Mouse (Mus musculus): ENCODE measurements around the gene Icam1.
"Not testable (repeated sequence)": the region's sequence is repeated elsewhere in the genome, so short reads cannot be mapped to it uniquely, and the experiment has no call there.

Gene Icam1

DNA sequence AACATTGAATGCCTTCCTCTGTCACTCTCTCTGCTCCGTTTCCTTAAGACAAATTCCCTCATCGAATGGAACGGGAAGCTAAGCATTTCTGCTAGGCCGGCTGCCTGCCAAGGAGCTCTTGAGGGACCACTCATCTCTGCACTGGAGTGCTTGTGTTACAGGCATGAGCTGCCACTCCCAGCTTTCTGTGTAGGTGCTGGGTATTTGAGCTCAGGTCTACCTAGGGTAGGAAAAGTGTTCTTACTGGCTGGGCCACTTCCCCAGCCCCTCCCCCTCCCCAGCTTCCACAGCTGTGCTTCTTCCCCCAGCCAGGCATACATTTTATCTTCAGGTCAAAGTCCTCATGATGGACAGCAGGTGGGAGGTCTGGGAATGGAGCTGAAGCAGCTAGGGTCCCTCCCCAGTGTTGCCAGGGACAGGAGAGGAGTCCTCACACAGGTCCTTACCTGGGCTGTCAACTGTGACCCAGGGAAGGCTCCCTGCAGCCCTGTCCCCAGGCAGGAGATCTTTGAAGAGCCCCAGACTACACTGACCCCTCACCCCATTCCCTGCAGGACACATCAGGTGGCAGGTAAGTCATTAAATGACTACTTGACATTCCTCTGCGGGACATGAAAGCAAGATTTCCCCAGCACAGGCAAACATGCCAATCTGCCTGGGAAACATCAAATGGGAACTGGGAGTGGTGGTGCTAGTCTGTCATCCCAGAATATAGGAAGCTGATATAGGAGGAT, 22.5 kb upstream of the Icam1 start:
- DNase-seq: no peak

DNA sequence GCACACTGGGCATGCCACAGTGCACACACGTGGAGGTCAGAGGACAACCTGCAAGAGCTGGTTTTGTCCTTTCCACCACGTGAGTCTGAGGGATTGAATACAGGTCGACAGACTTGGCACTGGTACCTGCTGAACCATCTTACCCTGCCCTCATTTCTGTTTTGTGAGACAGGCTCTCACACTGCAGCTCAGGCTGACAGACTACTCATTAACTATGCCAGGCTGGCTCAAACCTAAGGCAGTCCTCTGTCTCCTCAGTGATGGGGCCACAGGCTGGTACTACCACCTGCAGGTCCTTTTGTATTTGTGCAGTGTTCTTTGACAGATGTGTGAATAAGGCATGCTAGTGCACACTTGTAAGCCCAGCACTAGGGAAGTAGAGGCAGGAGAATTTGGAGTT, 20.7 kb upstream of the Icam1 start:
- DNase-seq: no peak

DNA sequence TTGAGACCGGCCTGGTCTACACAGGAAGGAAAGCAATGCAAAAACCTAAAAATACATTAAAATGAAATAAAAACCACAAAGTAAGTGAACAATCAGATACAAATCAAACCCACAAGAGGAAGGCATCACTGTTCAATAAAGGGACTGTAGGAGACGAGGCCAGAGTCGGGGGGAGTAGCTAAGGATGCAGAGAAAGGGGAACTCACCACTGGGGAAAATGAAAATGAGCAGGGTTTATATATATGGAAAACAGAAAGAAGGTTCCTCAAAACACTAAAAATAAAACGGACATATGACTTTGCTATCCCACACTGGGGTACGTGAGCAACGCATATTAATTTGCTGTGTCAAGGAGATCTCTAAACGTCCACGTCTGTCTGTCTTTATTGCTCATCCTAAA, 18.7 kb upstream of the Icam1 start:
- DNase-seq: no peak

DNA sequence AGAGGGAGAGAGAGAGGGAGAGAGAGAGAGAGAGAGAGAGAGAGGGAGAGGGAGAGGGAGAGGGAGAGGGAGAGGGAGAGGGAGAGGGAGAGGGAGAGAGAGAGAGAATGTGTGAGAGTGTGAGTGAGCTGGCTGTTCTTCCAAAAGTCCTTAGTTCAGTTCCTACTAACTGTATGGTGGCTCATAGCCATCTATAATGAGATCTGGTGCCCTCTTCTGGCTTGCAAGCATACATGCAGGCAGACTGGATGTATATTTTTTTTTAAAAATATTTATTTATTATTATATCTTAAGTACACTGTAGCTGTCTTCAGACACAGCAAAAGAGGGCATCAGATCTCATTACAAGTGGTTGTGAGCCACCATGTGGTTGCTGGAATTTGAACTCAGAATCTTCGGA, 17.4 kb upstream of the Icam1 start:
- DNase-seq: not testable (repeated sequence)

DNA sequence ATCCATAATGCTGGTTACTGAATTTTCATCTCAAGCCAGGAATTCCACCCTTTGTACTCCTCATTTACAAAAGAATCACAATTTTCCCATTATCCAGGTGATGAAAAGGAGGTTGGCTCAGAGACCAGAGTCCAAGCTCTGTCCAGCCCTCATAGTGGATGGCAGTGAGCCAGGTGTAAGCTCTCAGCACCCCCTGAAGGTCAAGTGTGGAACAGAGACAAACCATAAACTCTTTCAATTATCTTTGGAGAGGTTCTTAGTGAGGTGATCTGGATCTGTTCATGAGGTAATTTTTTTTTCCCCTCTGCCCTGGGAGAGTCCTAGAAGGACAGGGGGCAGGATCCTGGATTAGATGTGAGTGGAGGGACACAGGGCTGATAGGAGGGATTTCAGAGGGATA, 15.0 kb upstream of the Icam1 start:
- DNase-seq: no peak

DNA sequence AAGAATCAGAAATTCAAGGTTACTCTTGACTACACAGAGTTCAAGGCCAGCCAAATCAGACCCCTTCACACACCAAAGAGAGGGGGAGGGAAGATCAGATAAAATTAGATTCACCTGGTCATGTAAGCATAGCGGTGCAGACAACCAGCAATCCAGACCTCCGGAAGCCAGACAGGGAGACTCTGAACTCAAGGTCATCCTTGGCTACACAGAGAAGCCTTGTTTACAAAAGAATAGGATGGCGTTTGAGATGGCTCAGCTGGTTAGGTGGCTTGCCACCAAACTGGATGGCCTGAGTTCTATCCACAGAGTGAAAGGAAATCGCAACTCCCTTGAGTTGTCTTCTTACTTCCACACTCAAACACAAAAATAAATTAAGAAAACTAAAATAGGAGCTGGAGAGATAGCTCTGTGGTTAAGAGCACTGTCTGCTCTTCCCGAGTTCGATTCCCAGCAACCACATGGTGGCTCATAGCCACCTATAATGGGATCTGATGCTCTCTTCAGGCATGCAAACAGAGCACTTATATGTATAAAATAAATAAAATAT, 14.1 kb upstream of the Icam1 start:
- DNase-seq: no peak

DNA sequence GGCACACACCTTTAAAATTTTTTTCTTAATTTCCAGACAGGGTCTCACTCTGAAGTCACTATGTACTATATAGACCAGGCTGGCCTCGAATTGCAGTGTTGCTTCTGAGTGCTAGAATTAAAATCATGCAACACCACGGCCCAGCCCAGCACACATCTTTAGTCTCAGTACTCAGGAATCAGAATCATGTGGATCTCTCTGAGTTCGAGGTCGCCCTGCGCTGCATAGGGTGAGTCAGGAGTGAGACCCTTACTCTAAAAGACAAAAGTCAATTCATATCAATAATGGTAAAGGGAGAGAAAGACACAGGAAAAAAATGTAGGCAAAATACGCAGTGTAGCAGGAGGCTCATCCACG, 13.5 kb upstream of the Icam1 start:
- no peak for DNase-seq

DNA sequence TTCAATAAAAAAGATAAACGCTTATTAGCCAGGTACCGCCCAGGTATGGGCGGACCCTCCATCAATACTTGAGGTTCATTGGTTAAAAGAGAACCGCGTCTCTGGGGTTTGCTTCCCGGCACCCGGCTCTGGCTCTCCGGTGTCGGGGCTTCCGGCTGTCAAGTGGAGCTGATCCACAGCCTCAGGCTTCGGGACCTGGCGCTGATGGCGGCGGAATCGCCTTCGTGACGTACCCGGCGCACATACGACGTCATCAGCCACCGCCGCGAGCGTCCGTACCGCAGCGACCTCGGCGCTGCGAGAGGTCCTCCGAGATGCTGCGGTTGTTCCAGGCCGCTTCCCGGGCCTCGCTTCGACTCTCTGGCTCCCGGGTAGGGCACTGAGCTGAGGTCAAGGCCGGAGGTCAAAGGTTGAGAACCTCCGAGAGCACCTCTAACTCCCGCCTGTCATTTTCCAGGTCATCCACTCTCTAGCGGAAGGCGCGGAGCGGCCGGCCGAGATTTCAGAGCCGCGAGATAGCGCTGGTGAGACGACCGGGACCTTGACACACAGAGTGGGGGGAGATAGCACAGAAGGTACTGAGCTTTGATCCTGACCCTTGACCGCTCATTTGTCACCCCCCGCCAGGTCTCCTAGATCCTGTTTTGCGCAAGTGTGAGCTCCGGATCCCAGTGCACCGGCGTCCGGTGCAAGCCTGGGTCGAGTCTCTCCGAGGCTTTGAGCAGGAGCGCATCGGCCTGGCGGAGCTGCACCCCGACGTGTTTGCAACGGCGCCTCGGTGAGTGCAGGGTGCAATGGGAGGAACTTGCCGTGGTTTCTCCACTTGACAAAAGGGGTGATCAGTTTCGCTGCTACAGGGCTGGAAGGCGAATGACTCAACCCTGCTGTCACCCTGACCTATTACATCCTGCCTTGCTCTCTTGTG, 12.9 kb upstream of the Icam1 start, which contains the start of gene Mrpl4:
Gene Mrpl4, plus strand, starts transcription at position 112 of the 925 bp plus-strand sequence.
- DNase-seq: peak; percentile 92

DNA sequence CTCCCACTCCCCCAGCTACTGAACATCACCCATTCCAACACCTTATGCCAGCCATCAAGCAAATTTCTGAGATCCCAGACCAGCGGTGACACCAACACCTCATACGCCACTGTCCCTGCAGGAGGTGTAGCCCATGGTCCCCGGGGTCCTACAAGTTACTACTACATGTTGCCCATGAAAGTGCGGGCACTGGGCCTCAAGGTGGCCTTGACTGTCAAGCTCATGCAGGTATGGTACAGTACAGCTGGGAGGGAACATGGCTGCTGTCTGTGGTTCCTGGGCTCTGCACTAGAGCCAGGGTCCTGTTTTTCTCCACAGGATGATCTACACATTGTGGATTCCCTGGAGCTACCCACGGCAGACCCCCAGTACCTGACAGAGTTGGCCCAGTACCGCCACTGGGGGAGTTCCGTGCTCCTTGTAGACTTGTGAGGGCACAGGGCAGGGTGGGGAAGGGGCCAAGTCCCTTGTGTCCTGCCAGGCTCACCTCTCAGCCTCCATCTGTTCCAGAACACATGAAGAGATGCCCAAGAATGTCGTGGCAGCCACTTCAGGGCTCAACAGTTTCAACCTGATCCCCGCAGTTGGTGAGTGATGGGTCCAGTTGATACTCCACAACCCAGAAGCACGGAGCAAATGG, 8.4 kb upstream of the Icam1 start:
- DNase-seq: no peak

DNA sequence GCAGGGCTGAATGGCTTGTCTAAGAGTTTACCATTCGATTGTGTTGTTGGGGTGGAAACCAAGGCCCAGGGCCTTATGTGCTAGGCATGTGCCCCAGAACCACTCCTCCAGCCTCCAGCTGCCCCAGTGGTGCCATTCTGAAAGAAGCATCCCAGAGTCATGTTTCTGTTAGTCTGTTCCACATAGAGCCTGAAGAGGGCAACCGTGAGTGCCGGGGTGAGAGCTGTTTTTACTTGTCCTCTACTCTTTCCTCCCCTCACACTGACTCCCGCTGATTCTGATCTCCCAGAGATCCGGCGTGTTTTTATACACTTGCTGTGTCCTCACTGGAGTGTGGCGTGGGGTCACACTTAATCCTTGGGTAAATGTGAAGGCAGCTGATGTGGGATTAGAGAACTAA, 7.8 kb upstream of the Icam1 start:
- no peak for DNase-seq

DNA sequence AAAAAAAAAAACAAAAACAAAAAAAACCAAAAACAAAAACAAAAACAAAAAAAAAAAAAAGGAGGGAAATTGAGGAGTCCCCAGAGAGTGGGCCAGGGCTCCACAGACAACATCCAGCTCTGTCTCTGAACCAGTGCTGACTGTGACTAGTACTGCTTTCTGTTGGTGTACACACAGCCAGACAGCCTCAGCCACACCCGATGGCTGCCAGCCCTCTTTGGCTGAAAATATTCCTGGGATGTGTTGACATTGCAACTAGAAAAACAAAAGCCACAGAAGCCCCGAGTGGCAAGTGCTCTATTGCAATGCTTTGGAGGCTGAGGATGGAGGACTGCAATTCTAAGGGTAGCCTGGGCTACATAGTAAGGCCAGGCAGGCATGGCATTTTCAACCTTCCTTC, 5.4 kb upstream of the Icam1 start:
- no peak for DNase-seq

DNA sequence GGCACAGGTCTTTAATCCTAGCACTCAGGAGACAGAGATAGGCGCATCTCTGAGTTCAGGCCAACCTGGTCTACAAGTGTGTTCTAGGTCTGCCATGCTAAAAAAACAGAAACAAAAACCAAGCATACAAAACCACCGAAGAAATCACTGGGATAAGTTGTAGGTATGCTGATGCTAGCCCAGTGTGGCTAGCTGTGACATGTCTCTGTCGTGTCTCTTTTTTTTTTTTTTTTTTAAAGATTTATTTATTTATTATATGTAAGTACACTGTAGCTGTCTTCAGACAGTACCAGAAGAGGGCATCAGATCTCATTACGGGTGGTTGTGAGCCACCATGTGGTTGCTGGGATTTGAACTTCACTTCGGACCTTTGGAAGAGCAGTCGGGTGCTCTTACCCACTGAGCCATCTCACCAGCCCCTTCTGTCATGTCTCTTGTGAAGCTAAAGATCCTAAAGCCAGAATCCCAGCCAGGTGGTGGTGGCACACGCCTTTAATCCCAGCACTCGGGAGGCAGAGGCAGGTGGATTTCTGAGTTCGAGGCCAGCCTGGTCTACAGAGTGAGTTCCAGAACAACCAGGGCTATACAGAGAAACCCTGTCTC, 4.7 kb upstream of the Icam1 start:
- not testable (repeated sequence) for DNase-seq

DNA sequence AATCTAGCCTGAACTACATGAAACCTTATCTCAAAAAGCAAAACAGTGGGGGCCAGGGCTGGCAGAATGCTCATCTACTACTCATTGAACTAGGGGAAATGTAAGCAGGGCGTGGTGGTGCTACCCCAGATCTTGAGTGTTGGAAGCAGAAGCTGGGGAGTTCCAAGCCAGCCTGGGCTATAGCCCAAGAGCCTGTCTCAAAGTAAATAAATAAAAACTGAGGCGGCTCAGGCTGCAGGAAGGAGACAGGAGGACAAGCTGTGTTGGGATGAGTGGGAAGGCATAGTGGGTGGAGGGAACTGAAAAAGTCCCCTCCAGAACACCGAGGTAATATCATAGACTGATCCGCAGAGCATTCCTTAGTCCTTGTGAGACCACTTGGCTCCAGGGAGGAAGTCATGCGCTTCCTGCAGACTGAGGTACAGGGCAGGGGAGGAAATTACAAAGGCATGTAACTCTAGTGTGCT, 3.9 kb upstream of the Icam1 start:
- no peak for DNase-seq

DNA sequence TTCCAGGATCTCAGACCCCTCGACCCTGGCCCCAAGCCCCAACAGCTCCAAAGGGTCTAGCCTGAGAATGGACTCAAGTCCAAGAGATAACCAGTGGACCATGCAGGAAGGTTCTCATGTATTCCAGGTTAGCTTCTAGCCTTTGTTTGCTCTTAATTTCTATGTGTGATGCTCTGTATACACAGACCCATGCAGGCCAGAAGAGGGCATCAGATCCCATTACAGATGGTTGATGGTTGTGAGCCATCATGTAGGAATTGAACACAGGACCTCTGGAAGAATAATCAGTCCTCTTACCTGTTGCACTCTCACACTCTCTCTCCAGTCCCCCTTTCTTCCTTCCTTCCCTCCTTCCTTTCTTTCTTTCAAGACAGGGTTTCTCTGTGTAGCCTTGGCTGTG, 3.4 kb upstream of the Icam1 start:
- DNase-seq: no peak

DNA sequence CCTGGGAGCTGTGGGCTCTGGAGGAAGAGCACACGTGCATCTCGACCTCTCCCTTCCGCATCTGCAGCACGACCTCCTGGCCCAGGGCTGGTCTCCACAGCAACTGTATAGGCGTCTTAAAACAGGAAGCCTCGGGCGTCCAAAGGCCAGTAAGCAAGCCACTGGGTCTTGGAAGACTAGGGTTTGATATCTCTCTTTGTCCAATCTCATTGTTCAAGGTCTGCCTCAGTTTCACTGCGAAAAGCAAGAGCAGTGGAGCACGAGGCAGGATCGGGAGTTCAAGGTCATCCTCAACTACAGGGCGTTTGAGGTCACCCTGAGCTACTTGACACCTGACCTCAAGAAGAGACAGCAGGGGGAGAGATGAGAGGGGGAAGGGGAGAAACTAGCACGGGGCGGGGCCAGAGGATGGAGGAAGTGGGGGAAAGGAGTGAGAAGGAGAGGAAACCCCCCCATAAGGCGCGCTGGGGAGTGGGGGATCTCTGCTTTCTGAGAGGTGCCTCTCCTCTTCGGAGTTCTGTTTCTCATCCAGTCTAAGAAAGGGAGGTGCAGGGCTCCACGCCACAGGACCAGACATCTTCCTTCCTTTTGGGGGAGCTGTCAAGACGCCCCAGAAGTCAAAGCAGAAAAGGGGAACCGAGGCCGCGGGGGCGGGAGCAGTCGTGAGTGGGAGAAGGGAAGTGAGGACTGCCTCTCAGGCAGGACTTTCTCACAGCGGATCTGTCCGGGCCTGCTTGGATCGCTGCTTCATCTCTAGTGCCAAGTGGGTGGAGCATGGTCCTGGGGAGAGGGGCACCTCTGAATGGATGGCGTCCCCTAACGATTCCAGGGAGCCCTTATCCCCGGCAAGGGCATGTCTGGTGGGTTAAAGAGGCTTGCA, 854 bp upstream of the Icam1 start:
- no peak for DNase-seq

DNA sequence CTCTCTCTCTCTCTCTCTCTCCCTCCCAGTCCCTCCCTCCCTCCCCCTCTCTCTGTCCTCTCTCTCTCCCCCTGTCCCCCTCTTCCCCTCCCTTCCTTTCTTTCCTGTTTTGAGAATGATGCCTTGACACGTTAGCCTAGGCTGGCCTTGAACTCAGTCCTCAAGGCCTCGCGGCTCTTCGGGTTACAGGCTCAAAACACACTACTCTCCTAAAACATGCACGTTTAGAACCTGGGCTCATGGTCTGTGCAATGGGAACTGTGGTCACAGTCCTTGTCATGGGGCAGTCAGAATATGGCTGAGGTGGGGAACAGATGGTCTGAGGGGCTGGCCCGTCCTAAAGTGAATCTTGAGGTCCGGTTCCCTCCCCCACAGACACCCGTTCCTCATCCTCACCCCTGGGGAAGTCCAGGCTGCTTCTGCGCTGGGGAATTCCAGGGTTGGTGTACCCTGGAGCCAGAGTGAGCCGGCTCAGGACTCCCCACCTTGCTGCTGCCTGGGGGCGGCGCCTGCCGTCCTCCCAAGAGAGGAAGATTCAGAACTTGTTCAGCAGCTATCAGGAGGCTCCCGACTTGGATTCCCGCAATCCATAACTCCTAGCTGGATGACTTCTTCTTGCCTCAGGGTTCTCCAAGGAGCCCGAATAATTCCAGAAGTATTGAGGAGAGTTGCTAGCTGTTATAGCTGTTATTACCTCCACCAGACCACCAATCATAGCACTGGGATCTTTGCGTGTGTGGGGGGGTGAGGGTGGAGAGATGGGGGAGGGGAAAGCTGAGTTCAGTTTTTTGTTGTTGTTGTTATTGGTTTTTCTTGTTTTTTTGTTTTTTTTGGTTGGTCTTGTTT, 769 bp downstream of the Icam1 start:
- DNase-seq: no peak

DNA sequence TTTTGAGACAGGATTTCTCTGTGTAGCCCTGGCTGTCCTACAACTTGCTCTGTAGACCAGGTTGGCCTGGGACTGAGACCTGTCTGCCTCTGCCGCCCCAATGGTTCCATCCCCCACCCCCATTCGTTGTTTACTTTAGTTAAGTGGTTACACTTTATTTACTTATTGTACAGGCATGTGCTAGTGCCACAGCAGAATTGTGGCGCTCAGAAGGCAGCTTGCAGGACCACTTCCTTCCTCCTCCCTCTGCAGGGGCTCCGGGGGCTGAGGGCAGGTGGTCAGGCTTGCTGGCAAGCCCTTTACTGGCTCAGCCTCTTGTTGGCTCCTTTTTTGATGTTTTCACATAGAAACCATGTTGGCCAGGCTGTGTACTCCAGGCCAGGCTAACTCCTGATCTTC, 1.4 kb downstream of the Icam1 start:
- DNase-seq: no peak

DNA sequence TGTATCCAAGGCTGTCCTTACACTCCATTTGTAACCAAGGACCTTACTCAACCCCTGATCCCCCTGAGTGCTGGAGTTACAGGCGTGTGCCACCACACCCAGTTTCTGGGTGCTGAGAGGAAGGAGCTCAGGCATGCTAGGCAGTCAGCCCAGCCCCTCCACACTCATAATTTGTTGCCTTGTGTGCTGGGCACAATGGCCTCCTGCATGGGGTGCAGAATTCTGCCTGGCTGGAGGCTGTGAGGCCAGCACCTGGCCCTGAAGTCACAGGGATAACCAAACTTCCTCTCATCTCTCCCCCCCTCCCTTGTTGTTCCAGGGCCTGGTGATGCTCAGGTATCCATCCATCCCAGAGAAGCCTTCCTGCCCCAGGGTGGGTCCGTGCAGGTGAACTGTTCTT, 2.8 kb downstream of the Icam1 start:
- DNase-seq: no peak

DNA sequence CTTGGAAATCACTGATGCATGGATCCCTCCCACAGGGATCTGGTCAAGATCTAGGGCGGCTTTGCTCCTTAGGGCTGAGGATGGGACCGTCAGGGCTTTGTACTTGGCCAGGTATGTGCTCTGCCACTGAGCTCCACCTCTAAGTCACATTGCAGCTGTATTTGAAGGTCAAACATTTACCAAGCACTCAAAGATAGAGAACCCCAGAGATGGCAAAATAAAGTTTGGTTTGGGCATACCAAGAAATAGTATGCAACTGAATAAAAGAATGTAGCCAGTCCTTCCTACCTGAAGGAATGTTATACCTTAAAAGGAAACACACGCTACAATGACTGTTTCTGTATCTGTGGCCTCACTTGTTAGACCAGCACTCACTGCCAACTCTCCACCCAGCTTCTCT, 5.6 kb downstream of the Icam1 start:
- no peak for DNase-seq

DNA sequence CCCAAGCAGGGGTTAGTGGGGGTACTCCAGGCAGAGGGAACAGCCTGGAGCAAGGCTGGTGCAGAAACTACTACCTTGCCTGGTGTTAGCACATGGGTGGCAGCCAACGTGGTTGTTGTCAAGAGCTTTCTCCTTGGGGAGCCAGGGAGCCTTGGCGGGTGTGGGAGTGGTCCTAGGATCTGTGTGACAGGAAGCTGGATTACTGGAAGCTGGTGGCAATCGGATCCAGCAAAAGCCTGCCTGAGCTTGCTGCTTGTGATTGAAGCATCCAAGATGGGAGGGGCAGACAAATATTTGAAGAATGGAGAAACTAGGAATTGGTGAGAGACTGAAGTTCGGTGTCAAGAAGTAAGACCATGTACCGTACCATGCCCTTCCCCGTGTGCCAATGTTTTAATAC, 6.5 kb downstream of the Icam1 start:
- DNase-seq: no peak

DNA sequence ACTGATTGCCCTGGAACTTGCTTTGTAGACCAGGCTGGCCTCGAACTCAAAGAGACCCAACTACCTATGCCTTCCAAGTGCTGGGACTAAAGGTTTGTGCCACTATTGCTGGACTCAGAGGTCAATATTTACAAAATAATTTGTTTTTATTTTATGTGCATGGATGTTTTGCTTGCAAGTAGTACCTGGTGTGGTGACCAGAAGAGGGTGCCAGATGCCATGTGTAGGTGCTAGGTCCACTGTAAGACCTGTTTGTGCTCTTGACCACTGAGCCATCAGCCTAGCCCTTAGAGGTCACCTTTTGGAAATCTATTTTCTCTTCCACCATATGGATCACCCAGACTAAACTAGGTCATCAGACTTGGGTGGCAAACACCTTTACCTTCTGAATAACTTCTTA, 6.9 kb downstream of the Icam1 start:
- DNase-seq: no peak
